Mouse (Mus musculus): ENCODE results near the gene Ccdc9. TPM values are rescaled to one million over a fixed set of nuclear protein-coding genes. Genes with fewer than 3 reads are reported as not detected.

Gene Ccdc9
- polyA plus RNA-seq (2015; fragmentation: Nextera tagmentation; extraction: Ambion mirVana) = 15.9 and 21.9 TPM in 2 replicates

GRCm38 (mm10) chr7:16286026-16286961 lies at the start of gene Ccdc9:
Gene Ccdc9 (minus strand): TSS chr7:16286795.
- DNase-seq (ENCODE audit: low spot score) = peak; percentile 99

GRCm38 (mm10) chr7:16329146-16329545 lies 42.6 kb upstream of the Ccdc9 start:
- DNase-seq (ENCODE audit: low spot score) = no peak

- no peak for DNase-seq (ENCODE audit: low spot score)
These were observed 40.0 kb upstream of the Ccdc9 start for GRCm38 (mm10) chr7:16326607-16326971.

- peak; percentile 79 for DNase-seq (ENCODE audit: low spot score)
These were observed 39.5 kb upstream of the Ccdc9 start for GRCm38 (mm10) chr7:16325920-16326606.

- no peak for DNase-seq (ENCODE audit: low spot score)
These were observed 38.1 kb upstream of the Ccdc9 start for GRCm38 (mm10) chr7:16324661-16325060.

- no peak for DNase-seq (ENCODE audit: low spot score)
These were observed 33.9 kb upstream of the Ccdc9 start for GRCm38 (mm10) chr7:16320479-16320878.

- DNase-seq (ENCODE audit: low spot score) = no peak
These were observed 32.6 kb upstream of the Ccdc9 start for GRCm38 (mm10) chr7:16319216-16319615.

- no peak for DNase-seq (ENCODE audit: low spot score)
These were observed 30.5 kb upstream of the Ccdc9 start for GRCm38 (mm10) chr7:16317094-16317493.

- DNase-seq (ENCODE audit: low spot score) = no peak
These were observed 28.7 kb upstream of the Ccdc9 start for GRCm38 (mm10) chr7:16315222-16315759.

GRCm38 (mm10) chr7:16314221-16314775 lies 27.7 kb upstream of the Ccdc9 start:
- no peak for DNase-seq (ENCODE audit: low spot score)

GRCm38 (mm10) chr7:16313481-16314220 lies 27.1 kb upstream of the Ccdc9 start:
- DNase-seq (ENCODE audit: low spot score) = peak; percentile 74

- peak; percentile 14 for DNase-seq (ENCODE audit: low spot score)
These were observed 26.2 kb upstream of the Ccdc9 start for GRCm38 (mm10) chr7:16312672-16313311.

- DNase-seq (ENCODE audit: low spot score) = no peak
These were observed 25.5 kb upstream of the Ccdc9 start for GRCm38 (mm10) chr7:16312011-16312671.

- DNase-seq (ENCODE audit: low spot score) = peak; percentile 22
These were observed 24.9 kb upstream of the Ccdc9 start for GRCm38 (mm10) chr7:16311453-16312004.

GRCm38 (mm10) chr7:16310521-16311452 lies 24.2 kb upstream of the Ccdc9 start:
- DNase-seq (ENCODE audit: low spot score) = peak; percentile 62

GRCm38 (mm10) chr7:16310020-16310520 lies 23.5 kb upstream of the Ccdc9 start:
- peak; percentile 95 for DNase-seq (ENCODE audit: low spot score)

GRCm38 (mm10) chr7:16309318-16310019 lies 22.9 kb upstream of the Ccdc9 start:
- DNase-seq (ENCODE audit: low spot score) = peak; percentile 90

Data from thymus, postnatal 0 days (tissue).